Mouse (Mus musculus) bone marrow macrophage, adult 2 months (primary cell): Measurements from ENCODE around the gene C77080.

Source experiments
- CTCF ChIP-seq: IDR thresholded peaks from 2 replicates; pipeline ENCODE4 v1.5.1; 2012; ENCODE audit warnings: low read depth, mild to moderate bottlenecking, low read length, moderate library complexity
- POLR2A ChIP-seq: IDR thresholded peaks from 2 replicates; pipeline ENCODE4 v1.6.1; 2012; ENCODE audit warnings: mild to moderate bottlenecking, low read depth, low read length, borderline replicate concordance

DNA sequence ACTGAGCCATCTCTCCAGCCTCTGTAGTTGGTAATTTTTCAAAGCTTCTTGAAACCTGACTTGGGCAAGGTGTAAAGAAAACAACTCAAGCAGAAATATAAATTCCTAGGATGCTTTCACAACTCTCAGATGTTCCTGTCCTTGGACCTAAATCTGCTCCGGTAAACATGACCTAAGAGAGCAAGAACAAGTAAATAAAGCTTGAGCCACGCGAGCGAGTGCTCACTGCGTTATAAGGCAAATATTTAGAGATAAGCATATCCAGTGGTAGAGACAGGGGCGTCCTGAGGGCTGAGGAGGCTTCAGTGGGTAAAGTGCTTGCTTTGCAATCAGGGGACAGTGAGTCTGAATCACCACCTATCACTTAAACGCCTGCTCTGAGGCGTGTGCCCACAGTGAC, 54.4 kb downstream of the C77080 start:
- TF ChIP-seq POLR2A (no peak), CTCF (no peak)
